Mouse (Mus musculus) layer of hippocampus, adult 11-12 months (tissue): Measurements from ENCODE around the gene Hsd17b12.

Source experiments
- DNase-seq: peaks from one replicate; pipeline ENCODE4 v3.0.0; 2022; ENCODE audit warnings: low spot score

The Hsd17b12 gene

GRCm38 (mm10) chr2:94002331-94002730 lies 155.4 kb downstream of the Hsd17b12 start:
- peak; percentile 94 for DNase-seq

GRCm38 (mm10) chr2:94001918-94002317 lies 155.8 kb downstream of the Hsd17b12 start:
- DNase-seq: no peak

GRCm38 (mm10) chr2:94001411-94001810 lies 156.4 kb downstream of the Hsd17b12 start:
- DNase-seq: no peak

- DNase-seq: no peak
These were observed 161.5 kb downstream of the Hsd17b12 start, which contains the start of gene Gm27027 for GRCm38 (mm10) chr2:93996254-93996653. Gene Gm27027, minus strand, starts transcription at chr2:93996354.

GRCm38 (mm10) chr2:93992810-93993209 lies 165.0 kb downstream of the Hsd17b12 start:
- DNase-seq: no peak

- peak; percentile 49 for DNase-seq
These were observed 165.5 kb downstream of the Hsd17b12 start for GRCm38 (mm10) chr2:93992259-93992658.

- DNase-seq: no peak
These were observed 166.4 kb downstream of the Hsd17b12 start for GRCm38 (mm10) chr2:93991336-93991735.

GRCm38 (mm10) chr2:93988440-93988839 lies 169.3 kb downstream of the Hsd17b12 start:
- DNase-seq: no peak
